ENCODE assay signal across 20 mouse cellular contexts in genomic region chr2:120843990-120844389, GRCm38 (mm10).
"Had no signal": no experiment of that assay in that cellular context is flagged by ENCODE, and none has a peak within 500 bp of the region (broad histone marks: within the 10 kb centered on the region; RNA-seq: fewer than 3 reads in every experiment).

No protein-coding gene starts in this region.

- H3K9ac ChIP-seq: liver, embryonic 14.5 days; lung, embryonic 14.5 days; midbrain, embryonic 12.5 days; neural tube, embryonic 13.5 days; neural tube, embryonic 15.5 days; stomach, embryonic 15.5 days had no signal

- DNase-seq: lung, adult 18-20 months; lung, embryonic 14.5 days; lung, postnatal 10 days; lung, postnatal 4 days; midbrain, embryonic 14.5 days; right cerebral cortex, postnatal 14 days; spleen, adult 18-20 months; thymus, adult 2 months; thymus, postnatal 14 days; thymus, postnatal 36 days had no signal

- H3K4me3 ChIP-seq: megakaryocyte, embryonic 14.5 days; midbrain, embryonic 10.5 days; midbrain, embryonic 12.5 days; myocyte; neural tube, embryonic 13.5 days; neural tube, embryonic 15.5 days; stomach, embryonic 15.5 days had no signal

- H3K27ac ChIP-seq: liver, embryonic 14.5 days; midbrain, embryonic 10.5 days; midbrain, embryonic 12.5 days; neural tube, embryonic 13.5 days; neural tube, embryonic 15.5 days; stomach, embryonic 15.5 days; stomach, postnatal 0 days had no signal

- H3K36me3 ChIP-seq: midbrain, embryonic 10.5 days; midbrain, embryonic 12.5 days; neural tube, embryonic 13.5 days; neural tube, embryonic 15.5 days; stomach, embryonic 15.5 days had no signal

- H3K9me3 ChIP-seq: megakaryocyte, embryonic 14.5 days; midbrain, embryonic 10.5 days; midbrain, embryonic 12.5 days; neural tube, embryonic 13.5 days; neural tube, embryonic 15.5 days; stomach, embryonic 15.5 days had no signal

- H3K27me3 ChIP-seq: megakaryocyte, embryonic 14.5 days; midbrain, embryonic 12.5 days; neural tube, embryonic 13.5 days; neural tube, embryonic 15.5 days; stomach, embryonic 15.5 days had no signal

- H3K4me2 ChIP-seq: lung, embryonic 14.5 days; midbrain, embryonic 12.5 days; neural tube, embryonic 13.5 days; neural tube, embryonic 15.5 days; stomach, embryonic 15.5 days had no signal

- H3K4me1 ChIP-seq: stomach, embryonic 15.5 days had no signal

- ATAC-seq: midbrain, embryonic 16.5 days had no signal
